Mouse (Mus musculus): Measurements from ENCODE around the gene Acmsd. TPM values are rescaled to one million over a fixed set of nuclear protein-coding genes. Genes with fewer than 3 reads are reported as not detected.
A peak's percentile ranks its signal among the peaks of the same experiment; 100 is the strongest.

Gene Acmsd
- polyA plus RNA-seq, 1 experiment from 2014 or later: 0.13 TPM

DNA sequence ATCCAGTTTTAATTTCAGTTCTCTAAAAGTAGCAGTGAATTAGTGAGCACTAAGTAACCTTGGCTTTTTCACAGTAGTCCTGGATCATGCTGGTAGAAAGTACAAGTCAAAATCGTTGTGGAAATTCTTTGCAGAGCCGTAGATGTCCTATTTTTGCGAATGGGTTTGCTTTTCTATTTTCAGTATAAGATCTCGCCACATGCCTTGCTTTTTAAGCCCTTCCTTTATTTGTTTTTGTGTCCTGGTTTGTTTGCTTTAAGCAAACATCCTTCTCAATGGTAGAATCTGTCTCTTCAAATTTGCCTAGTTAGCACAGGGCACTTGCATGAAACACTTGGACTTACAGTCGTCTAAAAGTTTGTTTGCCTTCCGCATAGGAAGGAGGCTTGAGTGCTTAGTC, 47.0 kb downstream of the Acmsd start:
- no peaks in the 10 kb centered on the region for H3K27me3 ChIP-seq
- H3K4me2 ChIP-seq: peak overlapping the region; percentile 84
- peaks cover 21% of the 10 kb centered on the region for H3K4me1 ChIP-seq (replicated peaks)
- 76% methylated on average over 6 of the region's 6 CpGs for WGBS
- no peaks in the 10 kb centered on the region for H3K9me3 ChIP-seq
- no peak overlapping the region for H3K9ac ChIP-seq (replicated peaks)
- H3K4me3 ChIP-seq (replicated peaks): no peak overlapping the region; the same call in 1 of the 2 replicates
- peaks cover 20% of the 10 kb centered on the region; the same call in 1 of the 2 replicates for H3K36me3 ChIP-seq
- no peak overlapping the region for H3K27ac ChIP-seq
- no peak for ATAC-seq (ENCODE audit: insufficient number of reproducible peaks, insufficient read depth, low FRiP score, low TSS enrichment, low read depth)

- 94% methylated on average over 3 of the region's 3 CpGs for WGBS
These were observed 49.4 kb downstream of the Acmsd start for GRCm38 (mm10) chr1:127778611-127779010.

DNA sequence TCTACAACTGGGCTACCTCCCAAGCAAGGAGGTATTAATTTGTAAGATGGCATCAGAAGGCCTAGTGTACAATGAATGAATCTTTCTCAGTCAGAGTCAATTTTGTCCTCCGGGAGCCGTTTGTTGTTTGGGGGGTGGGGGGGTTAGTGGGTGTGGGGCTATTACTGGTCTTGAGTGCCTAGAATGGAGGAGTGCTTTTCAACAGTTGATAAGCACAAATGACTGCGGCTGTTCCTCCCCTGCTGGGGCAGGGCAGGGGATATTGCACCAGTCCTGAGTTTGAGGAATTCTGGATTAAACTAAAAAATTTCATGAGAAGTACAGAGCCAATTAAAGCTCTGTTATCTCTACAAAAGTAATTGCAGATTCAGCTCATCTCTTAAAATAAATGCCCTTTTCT, 50.9 kb downstream of the Acmsd start:
- ATAC-seq (ENCODE audit: insufficient number of reproducible peaks, insufficient read depth, low FRiP score, low TSS enrichment, low read depth): no peak
- H3K27ac ChIP-seq: no peak overlapping the region
- H3K36me3 ChIP-seq: peaks cover 22% of the 10 kb centered on the region; the same call in 1 of the 2 replicates
- WGBS: 36% methylated on average over 3 of the region's 3 CpGs
- no peak overlapping the region for H3K4me2 ChIP-seq
- no peaks in the 10 kb centered on the region for H3K27me3 ChIP-seq
- H3K9ac ChIP-seq (replicated peaks): no peak overlapping the region
- no peaks in the 10 kb centered on the region for H3K9me3 ChIP-seq
- no peak overlapping the region for H3K4me3 ChIP-seq (replicated peaks)
- peaks cover 16% of the 10 kb centered on the region for H3K4me1 ChIP-seq (replicated peaks)

More at GRCm38 (mm10) chr1:127778611-127779010, 49.4 kb downstream of the Acmsd start:
- peaks cover 22% of the 10 kb centered on the region; the same call in 1 of the 2 replicates for H3K36me3 ChIP-seq
- H3K27me3 ChIP-seq: no peaks in the 10 kb centered on the region
- H3K9me3 ChIP-seq: no peaks in the 10 kb centered on the region
- H3K4me2 ChIP-seq: no peak overlapping the region
- H3K4me1 ChIP-seq (replicated peaks): peaks cover 17% of the 10 kb centered on the region
- H3K27ac ChIP-seq: no peak overlapping the region
- ATAC-seq (ENCODE audit: insufficient number of reproducible peaks, insufficient read depth, low FRiP score, low TSS enrichment, low read depth): no peak
- no peak overlapping the region for H3K9ac ChIP-seq (replicated peaks)
- H3K4me3 ChIP-seq (replicated peaks): no peak overlapping the region

DNA sequence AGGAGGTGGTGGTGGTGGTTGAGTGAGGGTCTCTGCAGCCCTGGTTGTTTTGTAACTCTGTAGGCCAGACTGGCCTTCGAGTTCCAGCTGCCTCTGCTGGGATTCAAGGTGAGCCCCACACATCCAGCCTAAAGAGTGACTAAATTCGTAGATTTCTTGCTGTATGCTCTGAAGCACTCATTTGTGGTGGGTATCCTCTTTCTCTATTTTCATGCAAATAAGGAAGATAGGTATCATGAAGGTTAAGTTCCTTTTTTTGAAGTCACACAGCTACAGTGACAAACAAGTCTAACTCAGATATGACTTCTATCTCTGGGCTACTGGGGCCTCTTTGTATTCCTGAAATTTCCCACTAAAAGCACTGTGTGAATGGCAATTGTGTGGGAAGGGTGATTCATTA, 51.6 kb downstream of the Acmsd start:
- Histone ChIP-seq H3K27me3 (no peaks in the 10 kb centered on the region), H3K4me2 (no peak overlapping the region), H3K36me3 (peaks cover 22% of the 10 kb centered on the region; the same call in 1 of the 2 replicates), H3K9ac (replicated peaks) (no peak overlapping the region), H3K4me3 (replicated peaks) (no peak overlapping the region), H3K27ac (no peak overlapping the region), H3K9me3 (no peaks in the 10 kb centered on the region), H3K4me1 (replicated peaks) (peaks cover 13% of the 10 kb centered on the region)
- no peak for ATAC-seq (ENCODE audit: insufficient number of reproducible peaks, insufficient read depth, low FRiP score, low TSS enrichment, low read depth)
- WGBS: 71% methylated on average over 2 of the region's 2 CpGs

- Histone ChIP-seq H3K9ac (replicated peaks) (no peak overlapping the region), H3K36me3 (peaks cover 10% of the 10 kb centered on the region; the same call in 1 of the 2 replicates), H3K4me1 (replicated peaks) (peaks cover 13% of the 10 kb centered on the region), H3K9me3 (no peaks in the 10 kb centered on the region), H3K4me2 (no peak overlapping the region), H3K27ac (no peak overlapping the region), H3K4me3 (replicated peaks) (no peak overlapping the region), H3K27me3 (no peaks in the 10 kb centered on the region)
- ATAC-seq (ENCODE audit: insufficient number of reproducible peaks, insufficient read depth, low FRiP score, low TSS enrichment, low read depth): no peak
These were observed 54.6 kb downstream of the Acmsd start for GRCm38 (mm10) chr1:127783862-127784261.

DNA sequence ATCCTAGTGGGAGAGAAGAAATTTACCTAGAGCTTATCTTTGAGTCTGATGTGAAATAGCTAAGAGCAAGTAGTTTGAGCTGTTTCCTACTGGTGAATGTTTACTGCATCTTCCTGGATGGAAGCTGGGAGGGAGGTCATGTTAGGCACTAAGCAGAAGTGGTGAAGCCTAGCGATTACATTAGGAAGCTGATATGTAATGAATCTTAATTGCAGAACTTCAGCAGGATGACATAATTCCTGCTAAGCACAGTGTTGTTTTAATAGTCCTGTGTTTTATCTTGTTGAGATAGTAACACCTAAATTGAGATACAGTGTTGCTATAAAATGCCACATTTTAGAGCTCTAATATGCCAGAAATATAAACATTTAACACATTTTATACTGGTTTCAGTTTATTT, 56.7 kb downstream of the Acmsd start:
- Histone ChIP-seq H3K27me3 (no peaks in the 10 kb centered on the region), H3K27ac (no peak overlapping the region), H3K9me3 (no peaks in the 10 kb centered on the region), H3K4me2 (no peak overlapping the region), H3K4me1 (replicated peaks) (peaks cover 6% of the 10 kb centered on the region), H3K36me3 (peaks cover 9% of the 10 kb centered on the region; the same call in 1 of the 2 replicates), H3K9ac (replicated peaks) (no peak overlapping the region), H3K4me3 (replicated peaks) (no peak overlapping the region)
- WGBS: 76% methylated on average over 1 of the region's 1 CpGs
- ATAC-seq (ENCODE audit: insufficient number of reproducible peaks, insufficient read depth, low FRiP score, low TSS enrichment, low read depth): no peak

DNA sequence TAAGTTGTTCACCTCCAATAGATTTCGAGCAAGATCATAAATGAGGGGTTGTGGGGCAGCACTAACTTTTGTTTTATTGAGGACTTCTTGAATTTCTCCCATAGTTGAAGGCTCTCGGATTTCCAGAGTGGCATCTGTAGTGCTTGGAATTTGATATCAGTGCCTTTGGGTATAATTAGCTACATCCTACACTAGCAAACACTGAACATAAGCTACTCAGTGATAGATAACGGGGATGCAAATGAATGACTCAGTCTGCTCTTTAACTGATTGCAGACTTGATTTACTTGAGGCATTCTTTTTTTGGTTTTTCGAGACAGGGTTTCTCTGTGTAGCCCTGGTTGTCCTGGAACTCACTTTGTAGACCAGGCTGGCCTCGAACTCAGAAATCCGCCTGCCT, 59.7 kb downstream of the Acmsd start:
- Histone ChIP-seq H3K9ac (replicated peaks) (no peak overlapping the region), H3K4me3 (replicated peaks) (no peak overlapping the region), H3K27me3 (no peaks in the 10 kb centered on the region), H3K4me1 (replicated peaks) (peaks cover 6% of the 10 kb centered on the region), H3K9me3 (no peaks in the 10 kb centered on the region), H3K36me3 (peaks cover 18% of the 10 kb centered on the region; the same call in 1 of the 2 replicates), H3K4me2 (no peak overlapping the region), H3K27ac (no peak overlapping the region)
- no peak for ATAC-seq (ENCODE audit: insufficient number of reproducible peaks, insufficient read depth, low FRiP score, low TSS enrichment, low read depth)
- 74% methylated on average over 6 of the region's 6 CpGs for WGBS

DNA sequence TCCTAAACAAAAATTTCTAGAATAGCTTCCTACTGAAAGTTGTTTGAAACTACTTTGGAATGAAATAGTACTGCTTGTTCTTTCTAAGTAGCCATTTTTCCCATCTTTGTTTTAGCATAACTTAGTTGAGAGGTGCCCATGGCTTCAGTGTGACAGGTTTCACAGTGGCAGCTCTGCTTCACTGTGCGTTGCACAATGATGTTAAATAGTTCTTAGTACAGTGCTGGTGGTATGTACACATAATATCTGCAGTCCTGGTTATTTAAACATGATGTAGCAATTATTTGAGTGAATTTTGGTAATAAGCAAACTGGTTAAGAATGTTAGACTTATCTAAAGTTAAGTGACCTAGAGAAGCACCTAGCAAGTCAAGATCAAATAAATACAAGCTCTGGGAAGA, 64.2 kb downstream of the Acmsd start:
- no peak overlapping the region for H3K9ac ChIP-seq (replicated peaks)
- no peak overlapping the region for H3K4me3 ChIP-seq (replicated peaks)
- H3K9me3 ChIP-seq: no peaks in the 10 kb centered on the region
- WGBS: 98% methylated on average over 1 of the region's 1 CpGs
- no peaks in the 10 kb centered on the region for H3K27me3 ChIP-seq
- no peak overlapping the region for H3K27ac ChIP-seq
- H3K4me1 ChIP-seq (replicated peaks): peaks cover under 1% of the 10 kb centered on the region; the same call in 1 of the 2 replicates
- ATAC-seq (ENCODE audit: insufficient number of reproducible peaks, insufficient read depth, low FRiP score, low TSS enrichment, low read depth): no peak
- peaks cover 30% of the 10 kb centered on the region for H3K36me3 ChIP-seq
- no peak overlapping the region for H3K4me2 ChIP-seq

- Histone ChIP-seq H3K9ac (replicated peaks) (no peak overlapping the region), H3K4me1 (replicated peaks) (no peaks in the 10 kb centered on the region), H3K36me3 (peaks cover 41% of the 10 kb centered on the region), H3K4me3 (replicated peaks) (no peak overlapping the region), H3K4me2 (no peak overlapping the region), H3K27ac (no peak overlapping the region), H3K9me3 (no peaks in the 10 kb centered on the region), H3K27me3 (no peaks in the 10 kb centered on the region)
- 85% methylated on average over 6 of the region's 6 CpGs for WGBS
- ATAC-seq (ENCODE audit: insufficient number of reproducible peaks, insufficient read depth, low FRiP score, low TSS enrichment, low read depth): no peak
These were observed 66.0 kb downstream of the Acmsd start for GRCm38 (mm10) chr1:127795087-127795769.

GRCm38 (mm10) chr1:127796341-127796740, 67.1 kb downstream of the Acmsd start:
- Histone ChIP-seq H3K4me3 (replicated peaks) (no peak overlapping the region), H3K4me1 (replicated peaks) (no peaks in the 10 kb centered on the region), H3K27me3 (no peaks in the 10 kb centered on the region), H3K36me3 (peaks cover 47% of the 10 kb centered on the region), H3K9ac (replicated peaks) (no peak overlapping the region), H3K9me3 (no peaks in the 10 kb centered on the region), H3K27ac (no peak overlapping the region), H3K4me2 (no peak overlapping the region)
- WGBS: 79% methylated on average over 4 of the region's 4 CpGs
- ATAC-seq (ENCODE audit: insufficient number of reproducible peaks, insufficient read depth, low FRiP score, low TSS enrichment, low read depth): no peak

DNA sequence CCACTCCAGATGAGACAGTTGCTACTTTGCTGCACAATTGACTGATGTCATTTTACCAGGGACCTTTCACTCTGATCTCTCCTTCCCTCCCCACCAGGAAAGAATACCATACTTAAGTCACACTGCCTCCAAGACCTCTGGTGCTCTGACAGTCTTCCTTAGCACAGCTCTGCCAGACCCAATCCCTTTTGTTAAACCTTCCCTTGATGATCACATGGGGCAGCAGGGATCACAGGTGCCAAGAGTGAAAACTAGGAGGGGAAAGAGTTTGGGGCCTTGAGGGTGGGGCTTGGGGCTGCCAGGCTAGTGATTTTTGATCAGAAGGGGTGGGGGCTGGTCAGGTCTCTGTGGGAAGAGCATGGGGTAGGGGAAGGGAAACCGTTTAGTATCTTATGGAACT, 67.5 kb downstream of the Acmsd start:
- Histone ChIP-seq H3K9ac (replicated peaks) (no peak overlapping the region), H3K27ac (no peak overlapping the region), H3K27me3 (no peaks in the 10 kb centered on the region), H3K9me3 (no peaks in the 10 kb centered on the region), H3K4me1 (replicated peaks) (no peaks in the 10 kb centered on the region), H3K36me3 (peaks cover 47% of the 10 kb centered on the region), H3K4me2 (no peak overlapping the region), H3K4me3 (replicated peaks) (no peak overlapping the region)
- 67% methylated on average over 1 of the region's 1 CpGs for WGBS
- ATAC-seq (ENCODE audit: insufficient number of reproducible peaks, insufficient read depth, low FRiP score, low TSS enrichment, low read depth): no peak

- Histone ChIP-seq H3K4me2 (no peak overlapping the region), H3K9me3 (no peaks in the 10 kb centered on the region), H3K9ac (replicated peaks) (no peak overlapping the region; the same call in 1 of the 2 replicates), H3K4me1 (replicated peaks) (no peaks in the 10 kb centered on the region), H3K27ac (no peak overlapping the region), H3K36me3 (peaks cover 69% of the 10 kb centered on the region), H3K27me3 (no peaks in the 10 kb centered on the region), H3K4me3 (replicated peaks) (no peak overlapping the region)
- 90% methylated on average over 8 of the region's 8 CpGs for WGBS
- ATAC-seq (ENCODE audit: insufficient number of reproducible peaks, insufficient read depth, low FRiP score, low TSS enrichment, low read depth): no peak
These were observed 73.7 kb downstream of the Acmsd start for GRCm38 (mm10) chr1:127802916-127803315.
